Mouse (Mus musculus) spleen, adult 12 weeks (tissue): Measurements from ENCODE around the gene Fmnl2.

Experiments
- DNase-seq: peaks from one replicate; pipeline ENCODE4 v3.0.0; 2022; ENCODE audit warnings: low spot score

Gene Fmnl2

GRCm38 (mm10) chr2:52957771-52958534 lies 100.3 kb downstream of the Fmnl2 start:
- no peak for DNase-seq

- DNase-seq = no peak
Observed at GRCm38 (mm10) chr2:52958535-52959290, 101.1 kb downstream of the Fmnl2 start.

- DNase-seq = no peak
Observed at GRCm38 (mm10) chr2:52959291-52959621, 101.6 kb downstream of the Fmnl2 start.

- no peak for DNase-seq
Observed at GRCm38 (mm10) chr2:52959982-52960381, 102.3 kb downstream of the Fmnl2 start.

- DNase-seq = no peak
Observed at GRCm38 (mm10) chr2:52960697-52961096, 103.0 kb downstream of the Fmnl2 start.

GRCm38 (mm10) chr2:52963439-52963838 lies 105.8 kb downstream of the Fmnl2 start:
- no peak for DNase-seq

- no peak for DNase-seq
Observed at GRCm38 (mm10) chr2:52964386-52964928, 106.8 kb downstream of the Fmnl2 start.

- no peak for DNase-seq
Observed at GRCm38 (mm10) chr2:52966227-52966626, 108.6 kb downstream of the Fmnl2 start.

DNA sequence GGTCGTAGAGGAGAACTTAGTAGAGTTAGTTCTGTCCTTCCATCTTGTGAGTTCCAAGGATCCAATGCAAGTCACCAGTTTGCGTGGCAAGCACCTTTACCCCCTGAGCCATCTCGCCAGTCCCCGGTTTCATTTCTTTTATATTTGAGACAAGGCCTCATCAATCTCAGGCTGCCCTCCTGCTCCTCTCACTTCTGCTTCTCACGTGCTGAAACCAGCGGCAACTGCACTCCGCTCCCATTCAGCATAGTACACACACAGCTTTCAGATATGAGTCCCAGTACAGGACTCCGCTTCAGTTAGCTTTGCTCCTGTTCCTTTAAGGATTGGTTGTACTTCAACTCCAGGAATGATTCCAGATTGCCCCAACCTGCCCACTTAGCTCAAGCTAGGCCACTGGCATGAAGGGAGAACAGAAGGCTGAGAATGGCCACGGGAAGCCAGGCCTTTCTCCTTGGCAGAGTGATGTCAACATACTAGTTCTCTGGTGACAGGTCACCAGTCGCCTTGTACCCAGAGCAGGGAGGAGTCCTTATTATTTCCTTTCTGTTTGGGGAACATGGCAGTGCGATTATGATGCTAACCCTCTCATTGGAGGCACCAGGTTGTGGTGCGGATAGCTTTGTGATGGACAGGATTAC lies 109.3 kb downstream of the Fmnl2 start:
- DNase-seq = no peak

DNA sequence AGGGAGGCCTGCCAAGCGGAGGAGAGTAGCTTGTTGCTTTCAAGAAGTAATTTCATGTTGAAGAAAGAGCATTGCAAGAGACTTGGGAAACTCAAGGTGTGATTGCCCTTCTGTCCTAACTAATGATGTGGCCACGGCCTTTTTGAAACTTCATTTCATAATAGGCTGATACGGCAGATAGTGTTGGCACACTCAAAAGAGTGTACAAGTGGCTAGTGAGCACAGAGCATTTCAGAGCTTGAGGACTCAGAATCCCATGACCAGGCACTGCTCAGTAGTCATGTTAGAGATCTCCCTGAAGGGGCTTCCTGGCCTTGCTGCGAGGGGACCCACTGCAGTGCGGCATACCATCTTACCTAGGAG lies 109.8 kb downstream of the Fmnl2 start:
- no peak for DNase-seq

- no peak for DNase-seq
Observed at GRCm38 (mm10) chr2:52968884-52969283, 111.2 kb downstream of the Fmnl2 start.

- no peak for DNase-seq
Observed at GRCm38 (mm10) chr2:52974056-52974455, 116.4 kb downstream of the Fmnl2 start.

DNA sequence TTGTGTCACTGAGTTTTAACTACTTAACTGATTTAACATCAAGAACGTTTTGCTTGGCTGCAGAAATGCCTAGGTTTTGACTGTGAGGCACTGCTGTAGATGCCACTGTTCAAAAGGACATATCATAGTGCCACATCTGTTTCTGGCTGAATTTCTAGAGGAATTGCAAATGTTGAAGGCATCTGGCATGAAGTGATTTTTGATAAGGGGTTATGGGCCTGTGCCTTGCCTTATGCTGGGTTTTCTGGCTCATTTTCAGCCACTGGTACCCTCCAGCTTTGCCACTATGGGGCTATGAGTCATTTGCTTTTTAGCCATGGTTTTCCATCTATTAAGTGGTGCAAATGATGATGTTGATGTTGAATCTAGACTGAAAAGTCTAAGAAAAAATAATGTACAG lies 117.1 kb downstream of the Fmnl2 start:
- DNase-seq = no peak

GRCm38 (mm10) chr2:52977921-52978675 lies 120.4 kb downstream of the Fmnl2 start:
- no peak for DNase-seq

DNA sequence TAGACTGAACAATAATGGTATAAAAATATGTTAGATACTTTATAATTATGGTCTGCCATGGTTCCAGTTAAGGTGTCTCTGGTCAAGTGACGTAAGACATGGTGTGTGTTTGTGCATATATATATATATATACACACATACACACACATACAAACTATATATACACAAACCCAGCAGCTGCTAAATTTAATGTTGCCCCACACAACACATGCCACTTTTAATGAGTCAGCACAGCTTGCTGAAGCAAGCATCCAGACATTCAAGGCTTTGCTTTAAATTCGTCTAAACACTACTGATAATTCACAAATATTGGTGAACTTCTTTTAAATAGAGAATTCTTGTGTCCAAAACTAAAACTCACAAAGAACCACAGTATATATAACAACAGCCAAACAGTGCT lies 121.1 kb downstream of the Fmnl2 start:
- DNase-seq = no peak

GRCm38 (mm10) chr2:52979280-52979763 lies 121.7 kb downstream of the Fmnl2 start:
- DNase-seq = no peak

DNA sequence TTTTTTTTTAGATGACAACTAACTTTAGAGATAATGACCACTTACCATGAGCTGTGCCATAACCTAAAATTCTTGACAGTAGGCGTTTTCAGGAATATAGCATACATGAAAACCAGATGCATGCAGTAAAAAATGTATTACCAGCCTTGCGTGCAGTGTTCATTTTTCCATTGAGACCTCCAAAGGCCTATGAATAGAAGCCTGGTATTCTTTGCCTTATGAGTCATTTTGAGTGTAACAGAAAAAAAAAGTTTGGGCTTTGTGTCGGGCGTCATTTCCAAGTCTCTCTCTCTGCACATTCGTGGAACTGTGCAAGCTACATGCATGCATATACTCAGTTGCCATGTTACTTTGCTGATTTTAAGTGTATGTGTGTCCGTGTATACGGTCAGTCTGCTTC lies 123.5 kb downstream of the Fmnl2 start:
- DNase-seq = no peak

- DNase-seq = no peak
Observed at GRCm38 (mm10) chr2:52981595-52981994, 123.9 kb downstream of the Fmnl2 start.

DNA sequence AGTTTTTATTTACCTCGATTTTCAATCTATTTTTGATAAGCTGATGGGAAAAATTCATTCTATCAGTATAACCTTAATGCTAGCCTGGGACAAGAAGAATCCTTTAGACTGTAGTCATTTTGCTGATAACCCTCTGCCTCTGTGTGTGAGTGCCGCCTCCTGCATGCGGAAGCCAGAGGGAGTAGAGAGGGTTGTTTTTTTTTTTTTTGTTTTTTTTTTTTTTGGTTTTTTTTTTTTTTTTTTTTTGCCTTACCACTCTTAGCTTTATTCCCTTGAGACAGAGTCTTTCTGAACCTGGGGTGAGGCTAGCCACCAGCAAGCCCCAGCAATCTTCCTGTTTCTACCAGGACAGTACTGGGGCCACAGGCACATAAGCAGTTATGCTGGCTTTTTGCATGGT lies 124.8 kb downstream of the Fmnl2 start:
- DNase-seq = no peak

- DNase-seq = no peak
Observed at GRCm38 (mm10) chr2:52984556-52984955, 126.9 kb downstream of the Fmnl2 start.

DNA sequence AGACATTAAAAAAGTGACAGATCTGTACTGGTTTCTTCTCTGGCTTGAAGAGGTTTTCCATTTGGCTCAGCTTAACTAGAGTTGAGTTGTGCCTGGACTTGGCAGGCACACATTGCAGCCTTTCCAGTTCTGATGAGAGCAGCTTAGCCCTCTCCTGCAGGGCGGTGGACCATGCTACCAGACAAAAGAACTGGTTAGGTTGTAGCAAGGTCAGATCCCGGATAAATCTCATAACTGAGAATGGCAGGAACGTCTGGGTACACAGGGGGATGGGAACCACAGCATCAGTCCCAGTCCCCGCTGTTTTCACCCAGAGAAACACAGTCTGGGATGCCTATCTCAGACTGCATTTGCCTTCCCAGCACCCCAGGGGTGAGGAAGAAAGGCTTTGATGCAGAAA lies 127.5 kb downstream of the Fmnl2 start:
- DNase-seq = no peak

DNA sequence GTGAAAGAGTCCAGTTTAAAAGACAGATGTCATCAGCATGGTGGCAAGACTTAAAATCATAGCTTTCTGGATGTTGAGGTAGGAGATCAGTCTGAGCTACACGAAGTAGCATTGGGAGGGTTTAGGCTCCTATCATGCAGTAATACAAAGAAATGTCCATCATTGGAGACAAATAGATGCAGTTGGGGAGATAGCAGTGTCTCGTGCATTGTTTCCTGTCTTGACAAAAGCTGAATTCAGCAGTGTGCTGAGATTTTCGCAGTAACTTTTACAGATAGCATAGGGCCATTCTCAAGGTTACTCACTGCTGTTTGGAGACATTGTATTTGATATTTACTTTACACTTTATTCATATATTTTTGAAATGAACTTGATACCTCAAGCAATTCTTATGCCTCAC lies 128.7 kb downstream of the Fmnl2 start:
- DNase-seq = no peak
